Mouse (Mus musculus) adipocyte (in vitro differentiated cells): ENCODE results near the gene B4galt1.

ENCODE experiments used
- DNase-seq: peaks from one replicate; pipeline ENCODE4 v3.0.0-alpha.2; 2016; ENCODE audit warnings: low spot score

The B4galt1 gene

GRCm38 (mm10) chr4:40872129-40872528, 18.3 kb upstream of the B4galt1 start:
- no peak for DNase-seq

GRCm38 (mm10) chr4:40870206-40870605, 16.4 kb upstream of the B4galt1 start:
- DNase-seq = no peak

- DNase-seq = peak; percentile 93
These were observed 14.9 kb upstream of the B4galt1 start for GRCm38 (mm10) chr4:40868554-40869232.

- DNase-seq = no peak
These were observed 10.6 kb upstream of the B4galt1 start for GRCm38 (mm10) chr4:40864361-40864760.

- DNase-seq = no peak
These were observed 9.5 kb upstream of the B4galt1 start for GRCm38 (mm10) chr4:40863340-40863739.

- no peak for DNase-seq
These were observed 7.3 kb upstream of the B4galt1 start for GRCm38 (mm10) chr4:40861131-40861530.

- DNase-seq = no peak
These were observed 4.1 kb upstream of the B4galt1 start for GRCm38 (mm10) chr4:40857824-40858346.

GRCm38 (mm10) chr4:40856571-40856970, 2.8 kb upstream of the B4galt1 start:
- DNase-seq = no peak

GRCm38 (mm10) chr4:40854387-40854933, 655 bp upstream of the B4galt1 start:
- no peak for DNase-seq

- peak; percentile 48 for DNase-seq
These were observed 792 bp downstream of the B4galt1 start for GRCm38 (mm10) chr4:40852861-40853564.

GRCm38 (mm10) chr4:40852249-40852781, 1.5 kb downstream of the B4galt1 start:
- DNase-seq = peak; percentile 65

GRCm38 (mm10) chr4:40851763-40852248, 2.0 kb downstream of the B4galt1 start:
- DNase-seq = peak; percentile 32

GRCm38 (mm10) chr4:40851031-40851762, 2.6 kb downstream of the B4galt1 start:
- peak; percentile 56 for DNase-seq

- DNase-seq = peak; percentile 47
These were observed 3.2 kb downstream of the B4galt1 start for GRCm38 (mm10) chr4:40850582-40850981.

- DNase-seq = no peak
These were observed 4.3 kb downstream of the B4galt1 start for GRCm38 (mm10) chr4:40849518-40849917.

GRCm38 (mm10) chr4:40848246-40848645, 5.6 kb downstream of the B4galt1 start:
- DNase-seq = no peak

- DNase-seq = peak; percentile 58
These were observed 6.6 kb downstream of the B4galt1 start for GRCm38 (mm10) chr4:40847160-40847559.

- DNase-seq = peak; percentile 40
These were observed 7.5 kb downstream of the B4galt1 start for GRCm38 (mm10) chr4:40846143-40846931.

GRCm38 (mm10) chr4:40844811-40845751, 8.7 kb downstream of the B4galt1 start:
- peak; percentile 61 for DNase-seq

GRCm38 (mm10) chr4:40844251-40844721, 9.5 kb downstream of the B4galt1 start:
- DNase-seq = no peak
